Mouse (Mus musculus) gastrocnemius, postnatal 25 days (tissue): Measurements from ENCODE around the gene Mmadhc. TPM values are rescaled to one million over a fixed set of nuclear protein-coding genes. Genes with fewer than 3 reads are reported as not detected.

ENCODE experiments used
- DNase-seq: peaks from one replicate; pipeline ENCODE4 v3.0.0; 2022
- long read RNA-seq, 2 experiments: library from polyadenylated mRNA; stranded (forward); transcript quantifications; one replicate each; pipeline ENCODE4 v2.0.0; 2021
- total RNA-seq, 2 experiments: library from RNA; stranded (reverse); gene quantifications; 1 replicate in 1 of 2; 2 replicates in 1 of 2; pipeline ENCODE4 v1.2.3; 2021

Mmadhc gene
- 100 to 1,000 TPM; 104 to 108 TPM for total RNA-seq
- long read RNA-seq, experiment 1, transcript Mmadhc-201 (8 exons, 1,342 nt): major isoform, 66 of 176 reads
- long read RNA-seq, experiment 1, partial matches to known transcripts: 32 of 176 reads
- long read RNA-seq, experiment 1, other reads (novel, unspliced or antisense): 77 of 176 reads
- long read RNA-seq, experiment 2, transcript Mmadhc-201 (8 exons, 1,342 nt): major isoform, 64 of 134 reads
- long read RNA-seq, experiment 2, partial matches to known transcripts: 29 of 134 reads
- long read RNA-seq, experiment 2, other reads (novel, unspliced or antisense): 40 of 134 reads

DNA sequence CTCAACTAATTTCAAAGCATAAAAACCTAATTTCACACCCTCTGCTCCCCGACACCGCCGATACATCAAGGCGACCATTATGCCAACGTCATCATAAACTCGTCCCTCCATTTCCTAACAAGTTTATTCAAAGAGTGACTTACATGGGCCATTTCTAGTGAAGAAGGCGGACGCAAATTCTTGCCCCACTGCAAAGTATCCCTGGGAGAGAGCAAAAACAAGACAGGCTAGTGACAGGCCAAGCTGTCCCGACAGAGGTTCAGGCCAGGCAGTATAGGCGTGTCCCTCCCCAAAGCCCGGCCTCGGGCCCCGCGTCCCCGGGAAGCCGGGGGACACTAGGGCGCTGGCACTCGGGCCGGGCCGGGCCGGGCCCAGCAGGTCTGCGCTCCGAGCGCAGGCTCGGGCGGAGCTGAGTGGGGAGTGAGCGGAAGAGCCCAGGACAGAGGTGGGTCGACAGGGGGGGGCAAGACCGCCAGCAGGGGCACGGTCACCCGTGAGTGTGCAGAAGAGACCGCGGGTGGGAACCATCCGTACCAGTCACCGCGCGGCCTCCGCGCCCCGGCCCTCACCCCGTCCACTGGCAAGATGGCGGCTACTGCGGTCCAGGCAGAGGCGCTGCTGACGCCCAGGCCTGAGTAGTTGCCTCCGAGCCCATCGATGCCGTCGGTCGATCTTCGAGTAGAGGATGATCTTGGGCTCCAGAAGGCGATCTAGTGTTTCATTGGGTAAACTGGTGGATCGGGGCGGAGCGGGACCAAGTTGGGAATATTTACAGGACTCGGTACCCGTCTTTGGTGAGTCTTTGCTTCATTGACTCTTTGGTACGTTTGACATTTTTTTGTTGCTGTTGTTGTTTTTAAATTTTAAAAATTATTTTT, at the start of gene Mmadhc:
TSS of gene Mmadhc (minus strand) at position 693 of the 878 bp plus-strand sequence.
- peak; percentile 94 for DNase-seq

DNA sequence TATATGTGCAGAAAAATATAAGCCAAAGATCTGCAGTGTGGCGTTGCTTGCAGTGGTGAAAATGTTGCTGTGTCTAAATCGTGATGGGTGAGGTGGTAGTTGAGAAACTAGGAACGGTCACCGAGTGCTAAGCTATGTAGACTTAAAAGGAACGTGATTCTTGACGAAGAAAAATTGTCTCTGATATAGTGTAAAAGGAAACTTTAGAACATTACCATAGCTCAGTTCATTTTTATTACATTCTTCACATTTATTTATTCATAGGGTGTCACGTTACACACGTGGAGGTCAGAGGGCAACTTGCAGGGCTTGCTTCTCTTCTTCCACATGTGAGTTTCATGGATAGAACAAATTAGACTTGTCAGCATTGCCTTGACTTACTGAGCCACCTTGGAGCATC, 47.0 kb upstream of the Mmadhc start:
- DNase-seq: no peak

DNA sequence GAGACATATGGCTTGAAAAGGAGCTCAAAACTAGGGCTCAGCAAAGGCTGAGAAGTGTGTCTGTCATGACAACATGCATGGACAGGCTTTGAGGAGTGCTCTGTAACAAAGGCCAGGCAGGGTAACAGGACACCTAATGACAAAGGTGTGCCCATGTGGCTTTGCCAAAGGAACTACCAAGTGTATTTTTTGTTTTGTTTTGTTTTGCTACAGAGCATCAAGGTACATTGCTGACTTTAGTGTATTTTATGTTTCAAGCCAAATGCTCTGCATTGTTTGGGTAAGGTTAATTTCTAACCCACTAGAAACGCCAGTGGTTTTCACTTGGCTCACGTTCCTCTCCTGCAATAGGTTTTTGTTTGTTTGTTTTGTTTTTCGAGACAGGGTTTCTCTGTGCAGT, 42.5 kb upstream of the Mmadhc start:
- no peak for DNase-seq

DNA sequence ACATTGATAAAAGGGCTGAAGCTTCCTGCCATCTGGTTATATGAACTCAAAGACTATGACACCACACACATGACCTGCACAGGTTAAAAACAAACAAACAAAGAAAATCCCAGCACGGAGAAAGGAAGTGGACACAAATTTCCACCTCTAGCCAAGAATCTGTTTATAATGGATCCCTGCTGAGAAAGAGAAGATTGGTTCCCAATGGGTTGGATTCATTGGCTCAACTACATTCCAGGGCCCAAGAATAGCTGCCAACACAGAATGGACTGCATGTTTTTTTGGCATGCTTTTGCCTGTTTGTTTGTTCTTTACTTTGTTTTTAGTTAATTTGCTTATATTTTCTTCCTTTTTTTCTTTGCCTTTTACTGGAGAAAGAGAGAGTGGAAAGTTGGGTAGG, 41.0 kb upstream of the Mmadhc start:
- DNase-seq: no peak

DNA sequence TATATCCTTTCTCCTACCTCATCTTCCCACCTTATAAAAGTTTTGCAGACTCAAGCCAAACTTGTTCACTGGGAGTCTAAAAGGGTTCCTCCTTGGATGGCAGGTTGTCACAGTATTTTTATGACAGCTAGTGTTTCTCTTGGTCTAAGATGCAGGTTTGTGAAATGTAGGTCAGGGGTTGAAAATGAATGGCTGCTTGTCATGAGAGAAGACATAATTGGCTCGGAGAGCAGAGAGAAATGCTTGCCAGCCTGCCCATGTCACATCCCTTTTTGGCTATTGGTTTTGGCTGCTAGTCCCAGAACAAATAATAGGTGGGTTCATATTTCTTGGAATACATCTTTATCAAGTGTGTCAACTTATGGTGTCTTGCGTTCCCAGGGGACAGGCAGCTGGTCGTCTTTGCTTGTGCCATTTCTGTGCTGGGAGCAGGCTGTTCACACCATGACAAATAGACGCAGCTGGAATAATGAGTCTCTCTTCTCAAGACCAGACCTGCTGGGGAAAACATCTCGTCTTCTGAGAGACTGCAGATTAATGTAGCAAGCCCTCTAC, 35.2 kb upstream of the Mmadhc start:
- no peak for DNase-seq

DNA sequence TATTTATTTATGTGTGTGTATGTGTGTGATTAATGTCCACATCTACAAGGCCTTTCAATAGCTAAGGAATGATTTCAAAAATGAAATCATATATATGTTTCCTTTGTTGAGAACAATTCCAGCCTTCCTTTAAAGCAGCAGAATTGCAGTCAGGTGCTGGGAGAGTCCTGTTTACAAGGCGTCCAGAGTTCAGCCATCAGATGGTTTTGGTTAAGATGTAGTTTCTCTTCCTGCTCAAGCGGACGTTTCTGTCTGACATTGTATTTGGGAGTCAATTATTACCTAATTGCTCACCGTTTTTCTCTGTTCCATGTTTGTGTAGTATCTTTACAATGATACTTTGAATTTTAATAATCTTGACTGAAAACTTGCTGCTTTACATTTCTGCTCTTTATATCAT, 31.6 kb upstream of the Mmadhc start:
- DNase-seq: no peak

DNA sequence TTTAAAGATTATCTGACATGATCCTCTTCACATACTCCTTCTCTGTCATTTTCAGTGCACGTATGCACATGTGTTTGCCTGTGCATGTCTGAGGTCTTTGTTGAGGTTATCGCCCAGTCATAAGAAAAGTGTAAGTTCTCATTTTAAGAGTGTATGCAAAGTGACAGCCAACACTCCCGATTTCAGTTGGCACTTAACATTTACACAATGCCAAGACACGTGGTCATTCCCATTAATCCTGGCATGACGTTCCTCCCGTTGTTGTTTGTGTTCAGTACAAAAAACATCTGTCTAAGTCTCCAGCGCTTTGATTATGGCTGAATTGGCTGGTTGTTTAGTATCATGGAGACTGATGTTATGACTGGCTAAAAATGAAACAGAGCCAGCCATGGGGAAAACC, 28.2 kb upstream of the Mmadhc start:
- DNase-seq: no peak

DNA sequence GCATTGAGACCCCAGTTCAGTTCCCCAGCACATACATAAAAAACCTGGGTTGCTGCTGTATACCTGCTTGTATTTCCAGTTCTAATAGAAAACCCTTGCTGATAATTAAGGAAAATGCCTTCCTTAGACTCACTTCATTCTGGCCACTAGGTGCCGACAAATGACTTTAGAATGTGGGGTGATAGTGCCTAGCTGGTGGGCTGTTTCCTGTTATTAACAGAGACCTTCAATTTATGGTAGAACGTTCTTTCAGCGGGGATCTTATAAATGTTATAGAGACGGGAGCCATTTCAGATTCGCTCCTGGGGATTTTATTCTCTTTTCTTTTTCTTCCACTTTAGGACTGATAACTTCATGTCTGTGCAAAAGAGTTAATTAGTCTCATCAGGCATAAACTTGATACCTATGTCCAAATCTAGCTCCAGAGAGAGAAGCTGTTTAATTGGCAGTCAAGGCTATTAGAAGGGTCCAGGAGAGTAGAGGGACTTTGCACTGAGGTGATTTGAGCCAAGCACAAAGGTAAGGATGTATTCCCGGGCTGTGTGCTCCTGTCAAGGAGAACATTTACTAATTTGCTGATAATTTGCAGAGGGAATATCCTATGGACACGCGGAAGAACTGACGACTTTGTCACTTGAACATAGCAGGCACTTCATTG, 10.2 kb upstream of the Mmadhc start:
- no peak for DNase-seq

DNA sequence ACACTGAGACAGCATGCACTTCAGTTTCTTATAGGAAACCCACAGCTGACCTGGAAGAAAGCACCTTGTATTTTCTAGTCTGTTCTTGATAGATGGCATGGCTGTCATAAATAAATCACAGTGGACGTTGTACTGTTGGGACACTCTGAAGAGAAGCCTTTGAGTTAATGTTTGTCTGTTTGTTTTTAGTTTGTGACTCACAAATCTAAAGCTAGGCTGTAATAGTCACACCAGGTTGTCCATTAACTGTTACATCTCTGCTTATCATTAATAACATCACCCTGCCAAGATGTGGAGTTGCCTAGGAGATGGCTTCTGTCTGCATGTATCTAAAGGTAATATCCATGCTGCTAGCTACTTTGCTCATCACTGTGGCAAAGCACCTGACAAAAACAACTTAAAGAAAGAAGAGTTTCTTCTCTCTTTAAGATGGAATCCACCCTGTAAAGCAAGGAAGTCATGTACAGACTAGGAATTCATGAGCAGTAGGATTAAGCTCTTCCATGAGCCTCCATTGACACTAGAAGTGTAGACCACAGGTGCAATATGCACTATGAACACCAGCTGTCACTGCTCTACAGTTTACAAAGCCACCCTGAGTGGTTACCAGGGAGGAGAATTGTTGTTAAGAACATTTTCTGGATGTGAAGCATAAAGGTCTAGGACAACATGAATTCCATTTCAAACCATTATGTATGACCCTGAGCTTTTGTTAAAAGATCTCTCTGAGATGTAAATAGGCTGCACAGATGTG, 8.4 kb upstream of the Mmadhc start:
- DNase-seq: no peak

DNA sequence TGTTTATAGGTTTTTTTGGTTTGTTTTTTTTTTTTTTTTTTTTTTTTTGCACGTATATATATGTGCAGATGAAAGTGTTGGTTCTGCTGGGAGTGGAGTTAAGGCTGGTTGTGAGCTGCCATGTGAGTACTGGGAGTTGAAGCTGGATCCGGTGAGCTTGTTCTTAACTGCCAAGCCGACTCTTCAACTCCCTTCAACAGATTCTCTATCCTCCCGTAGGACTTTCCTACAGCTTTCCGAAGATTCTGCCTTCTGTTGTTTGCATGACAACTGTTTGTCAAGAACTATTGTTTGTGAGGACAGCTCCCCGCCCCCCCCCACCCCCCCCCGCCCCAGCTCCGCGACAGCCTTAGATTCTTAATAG, 368 bp upstream of the Mmadhc start:
- no peak for DNase-seq

DNA sequence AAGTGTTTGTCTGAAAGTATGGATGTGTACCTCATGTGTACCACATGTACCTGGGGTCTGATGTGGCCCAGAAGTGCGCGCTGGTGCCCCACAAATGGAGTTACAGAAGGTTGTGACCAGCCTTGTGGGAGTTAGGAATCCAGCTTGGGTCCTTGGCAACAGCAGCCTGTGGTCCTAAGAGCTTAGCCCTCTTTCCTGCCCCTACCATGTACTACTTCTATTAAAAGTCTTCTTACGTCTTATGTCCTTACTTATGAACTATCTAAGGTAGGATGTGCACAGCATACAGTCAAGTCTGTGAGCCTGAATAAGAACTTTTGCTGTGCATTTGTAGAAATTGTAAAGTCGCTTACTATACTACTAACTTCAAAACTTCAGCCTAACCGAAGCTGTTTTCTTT, 1.0 kb downstream of the Mmadhc start:
- no peak for DNase-seq

DNA sequence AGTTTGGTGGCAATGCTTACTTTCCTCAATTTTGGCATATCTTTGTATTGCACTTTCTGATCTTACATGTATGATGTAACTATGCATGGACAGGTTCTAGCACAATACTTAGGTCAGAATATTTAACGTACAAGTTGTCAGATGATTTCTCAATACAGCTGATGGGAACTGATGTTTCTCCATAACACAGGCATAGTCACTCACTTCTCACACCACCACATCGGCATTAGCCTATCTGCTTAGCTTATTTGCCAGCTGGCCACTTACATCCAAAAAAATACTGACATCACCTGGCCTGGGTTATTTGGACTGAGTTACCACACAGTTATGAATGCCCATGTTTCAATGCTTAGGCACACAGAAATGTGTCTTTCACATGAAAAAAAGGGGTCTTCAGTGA, 2.5 kb downstream of the Mmadhc start:
- DNase-seq: no peak

DNA sequence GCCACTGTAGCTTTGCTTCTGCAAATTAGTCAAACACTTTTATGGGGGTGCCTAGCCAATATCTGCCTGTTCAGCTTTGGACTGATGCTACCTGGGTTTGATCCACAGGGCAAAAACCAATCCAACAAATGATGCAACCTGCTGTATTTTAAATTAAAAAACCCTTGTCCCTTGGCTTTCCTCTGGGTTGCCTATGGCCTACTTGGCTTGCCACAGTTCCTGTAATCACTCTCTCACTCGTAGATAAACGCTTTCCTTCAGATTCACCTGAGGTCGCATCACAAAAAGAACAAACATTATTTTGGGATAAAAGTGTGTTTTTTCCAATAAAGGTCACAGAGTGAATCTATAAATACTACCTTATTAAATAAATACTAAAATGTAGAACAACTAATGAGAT, 3.0 kb downstream of the Mmadhc start:
- DNase-seq: no peak

DNA sequence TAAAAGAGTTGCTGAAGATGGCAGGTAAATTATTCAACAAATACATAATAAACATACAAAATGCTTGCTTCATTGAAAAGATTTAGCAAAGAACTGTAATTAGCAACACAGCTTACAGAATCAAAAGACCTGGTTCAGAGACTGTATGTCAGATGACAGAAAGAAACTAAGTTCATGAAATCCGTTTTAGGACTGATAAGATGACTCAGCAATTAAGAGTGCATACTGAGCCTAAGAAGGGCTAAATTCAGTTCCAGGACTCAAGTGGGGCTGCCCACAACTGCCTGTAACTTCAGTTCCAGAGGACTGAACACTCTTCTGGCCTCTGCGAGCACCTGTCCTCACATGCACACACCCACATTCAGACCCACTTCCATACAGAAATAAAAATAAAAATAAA, 4.7 kb downstream of the Mmadhc start:
- DNase-seq: no peak

DNA sequence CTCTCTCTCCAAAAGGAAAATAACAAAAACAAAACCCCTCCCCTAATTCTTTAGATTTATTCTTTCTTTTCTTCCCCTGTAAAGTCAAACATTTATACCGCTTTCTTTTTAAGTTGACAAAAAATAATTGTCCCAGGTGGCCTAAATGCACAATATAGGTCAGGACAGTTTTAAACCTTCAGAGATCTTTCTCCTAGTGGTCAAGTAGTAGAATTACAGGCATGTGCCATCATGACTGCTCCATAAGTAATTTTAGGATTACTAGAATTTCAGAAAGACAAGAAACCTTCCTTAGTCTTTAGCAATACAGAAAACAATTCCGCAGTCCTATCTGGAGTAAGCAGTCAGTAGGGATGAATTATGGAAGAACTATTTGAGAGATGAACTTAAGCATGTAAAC, 5.8 kb downstream of the Mmadhc start:
- no peak for DNase-seq

DNA sequence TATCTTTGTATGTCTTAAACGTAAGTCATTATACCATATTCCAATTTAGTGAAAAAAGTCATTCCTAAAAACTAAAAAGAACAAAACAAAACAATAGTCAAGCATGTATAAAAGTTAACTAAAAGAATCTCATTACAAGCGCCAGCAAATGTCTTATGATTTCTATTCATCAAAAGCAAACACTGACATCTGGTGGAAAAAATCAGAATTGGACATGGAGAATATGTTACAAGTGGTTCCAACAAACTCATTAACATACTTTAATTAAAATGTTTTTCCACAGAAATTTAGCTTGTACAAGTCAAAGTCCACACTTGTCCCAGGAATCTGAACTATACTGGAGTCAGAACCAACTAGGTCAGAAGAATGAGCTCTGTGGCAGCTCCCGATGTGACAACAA, 11.8 kb downstream of the Mmadhc start:
- no peak for DNase-seq

DNA sequence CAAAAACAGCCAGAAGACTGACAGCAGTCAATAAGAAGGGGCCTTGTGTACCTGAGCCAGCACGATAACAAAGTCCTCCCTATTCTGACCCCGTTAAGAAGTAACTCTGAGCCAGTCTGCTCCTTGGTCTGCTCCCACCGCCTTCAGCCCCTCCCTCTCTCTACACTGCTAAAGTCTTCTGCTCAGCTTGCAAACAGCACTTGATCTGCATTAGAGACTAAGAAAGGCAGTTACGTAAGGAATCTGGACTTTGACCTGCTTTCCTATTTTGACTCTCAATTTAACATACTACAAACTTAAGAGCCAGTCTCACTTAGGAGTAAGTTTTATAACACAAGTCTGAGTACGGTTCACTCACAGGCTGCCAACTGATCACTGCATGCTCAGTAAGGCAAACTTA, 12.6 kb downstream of the Mmadhc start:
- DNase-seq: no peak

DNA sequence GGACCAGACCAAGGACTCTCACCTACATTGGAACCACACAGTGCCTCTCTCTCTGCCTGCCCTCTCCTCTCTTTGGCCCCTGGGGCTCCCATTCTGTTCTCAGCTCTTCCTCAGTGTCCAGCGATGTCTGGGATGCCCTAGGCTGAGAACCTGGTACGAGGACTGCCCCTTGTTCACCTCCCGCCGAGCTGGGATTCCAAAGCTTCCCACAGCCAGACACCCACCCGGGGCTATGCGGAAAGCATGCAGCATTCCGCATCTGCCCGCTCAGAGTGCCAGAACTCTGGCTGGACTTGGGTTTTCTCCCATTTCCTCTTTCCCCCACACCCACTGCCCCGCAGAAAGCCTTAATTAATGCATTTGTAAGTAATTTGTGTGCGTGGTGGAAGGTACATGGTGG, 19.9 kb downstream of the Mmadhc start:
- no peak for DNase-seq

DNA sequence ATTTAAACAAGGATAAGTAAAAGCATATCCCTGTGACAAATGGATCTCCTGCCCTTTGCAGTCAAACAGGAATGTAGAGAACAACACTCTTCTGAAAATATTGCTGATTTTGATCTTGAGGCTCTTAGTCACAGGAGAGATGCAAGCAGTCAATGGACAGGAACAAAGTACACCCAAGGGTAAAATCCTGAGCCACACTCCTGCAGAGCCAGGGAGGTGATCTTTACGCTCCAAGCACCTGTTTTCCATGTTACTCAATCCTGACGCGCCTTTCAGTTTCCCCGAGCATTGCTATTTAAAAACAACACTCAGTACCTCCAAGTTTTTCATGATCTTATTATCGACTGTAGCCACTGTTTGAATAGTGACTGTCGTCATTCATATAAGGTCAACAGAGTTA, 23.2 kb downstream of the Mmadhc start:
- DNase-seq: no peak

DNA sequence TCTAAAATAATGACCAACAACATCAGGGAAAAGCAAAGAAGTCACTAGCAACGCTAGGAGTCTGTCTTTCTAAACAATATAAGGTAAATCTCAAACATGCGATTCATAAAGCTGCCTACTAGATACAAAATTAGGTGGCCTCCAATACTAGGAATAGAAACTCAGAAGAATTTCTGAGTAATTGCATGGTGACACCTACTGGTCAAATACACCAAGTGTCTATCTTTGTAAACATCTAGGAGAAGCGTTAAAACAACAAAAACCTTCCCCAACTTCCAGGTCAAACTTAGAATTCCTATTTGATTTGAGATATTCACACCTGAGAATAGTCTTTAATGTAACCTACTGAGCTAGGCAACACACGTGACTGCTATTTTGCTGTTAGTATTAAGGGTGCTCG, 24.4 kb downstream of the Mmadhc start:
- no peak for DNase-seq

DNA sequence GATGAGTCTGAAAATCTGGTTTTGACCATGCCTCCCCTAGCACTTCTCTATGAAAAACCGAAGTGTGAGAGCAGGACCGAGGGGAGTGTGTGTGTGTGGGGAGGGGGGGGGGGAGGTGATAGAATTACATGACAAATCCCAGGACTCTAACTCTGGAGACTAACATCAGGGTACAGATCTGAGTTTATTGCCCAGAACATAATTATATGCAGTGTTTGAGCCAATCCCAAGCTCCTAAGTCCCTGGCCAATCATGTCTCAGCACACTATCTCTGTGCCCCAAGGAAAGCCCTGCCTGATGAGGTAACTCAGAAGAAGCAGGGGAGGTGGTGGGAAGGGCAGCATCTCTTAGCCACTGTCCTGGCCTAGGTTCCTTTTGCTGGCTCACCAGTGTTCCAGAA, 28.1 kb downstream of the Mmadhc start:
- no peak for DNase-seq

DNA sequence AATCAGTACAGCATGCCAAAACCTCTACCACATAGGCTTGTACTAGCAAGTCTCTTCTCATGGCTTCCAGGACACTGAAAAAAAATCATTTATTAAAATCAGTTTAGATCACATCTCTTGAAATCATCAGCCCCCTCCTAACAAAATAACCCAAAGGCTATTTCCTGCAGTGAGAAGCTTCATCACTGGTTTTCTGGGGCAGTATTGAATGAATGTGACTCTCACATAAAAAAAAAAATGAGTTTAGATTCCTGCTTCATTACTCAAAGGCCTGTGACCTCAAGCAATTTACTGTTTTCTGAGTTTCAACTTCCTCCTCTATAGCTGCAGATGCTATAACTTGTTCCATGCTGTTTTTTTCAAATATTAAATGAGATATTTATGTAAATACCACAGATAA, 29.6 kb downstream of the Mmadhc start:
- no peak for DNase-seq
